Mouse (Mus musculus): ENCODE data around the gene Npdc1.

Gene Npdc1

DNA sequence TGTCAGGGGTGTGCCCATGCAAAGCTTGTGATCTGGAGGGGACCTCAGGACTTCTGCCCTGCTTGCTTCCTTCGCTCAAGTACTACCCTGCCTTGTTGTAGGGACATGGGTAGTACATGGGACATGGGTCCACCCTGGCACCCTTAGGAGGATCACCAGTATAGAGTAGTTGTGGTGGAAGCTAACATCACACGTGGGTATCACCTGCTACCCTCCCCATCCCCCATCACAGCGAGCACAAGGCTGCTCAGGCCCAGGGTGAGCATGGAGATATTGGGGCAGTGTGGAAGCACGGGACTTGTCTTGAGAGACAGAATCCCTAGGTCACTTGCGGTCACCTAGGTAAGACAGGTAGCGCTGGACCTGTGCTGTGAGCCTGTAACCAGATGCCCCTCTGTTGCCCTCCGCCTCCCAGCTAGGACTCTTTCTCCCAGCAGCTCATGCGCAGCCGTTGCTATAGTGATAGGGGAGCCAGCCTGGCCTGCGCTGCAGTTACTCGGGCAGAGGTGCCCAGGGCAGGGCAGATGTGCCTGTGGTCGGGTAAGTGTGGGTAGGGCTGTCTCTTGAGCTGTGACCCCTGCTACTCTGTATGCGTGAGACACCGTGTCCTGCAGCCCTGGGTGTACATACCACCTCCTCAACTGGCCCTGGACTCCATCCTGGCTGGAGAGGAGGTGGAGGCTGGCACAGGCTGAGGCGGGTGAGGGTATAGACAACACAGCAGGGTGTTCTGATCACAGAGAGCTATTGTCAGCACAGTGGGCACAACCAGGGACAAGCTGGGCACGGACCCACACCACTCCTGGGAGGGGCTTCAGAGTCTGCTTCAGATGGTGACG lies 31.5 kb downstream of the Npdc1 start:
- DNase-seq (ENCODE audit: low spot score in 2 of 2): peak in 1 of 2 experiments; percentile 16

DNA sequence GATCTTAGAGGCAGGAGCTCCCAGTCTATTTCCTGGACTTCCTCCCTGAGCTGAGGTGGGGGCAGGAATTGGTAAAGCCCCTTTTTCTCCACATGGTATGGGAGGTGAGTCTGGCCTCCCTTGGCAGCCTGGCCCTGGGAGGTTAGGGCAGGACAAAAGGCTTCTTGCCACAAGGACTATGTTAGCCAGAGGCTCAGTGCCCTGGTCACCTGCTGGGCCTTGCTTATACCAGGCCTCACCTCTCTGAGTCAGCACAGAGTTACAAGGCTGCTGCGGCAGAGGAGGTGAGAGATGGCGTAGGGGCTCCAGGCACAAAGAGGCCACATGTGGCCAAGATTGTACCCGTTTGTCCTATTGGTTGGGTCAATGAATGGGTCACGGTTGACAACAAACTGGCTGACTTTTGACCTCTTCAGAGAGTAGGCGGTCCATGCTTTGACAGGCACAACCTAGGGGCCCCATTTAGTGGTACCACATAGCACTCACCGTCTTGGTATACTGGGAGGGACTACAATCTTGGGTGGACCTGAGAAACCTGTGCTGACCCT lies 32.2 kb downstream of the Npdc1 start:
- no peak for DNase-seq (ENCODE audit: low spot score in 2 of 2)

DNA sequence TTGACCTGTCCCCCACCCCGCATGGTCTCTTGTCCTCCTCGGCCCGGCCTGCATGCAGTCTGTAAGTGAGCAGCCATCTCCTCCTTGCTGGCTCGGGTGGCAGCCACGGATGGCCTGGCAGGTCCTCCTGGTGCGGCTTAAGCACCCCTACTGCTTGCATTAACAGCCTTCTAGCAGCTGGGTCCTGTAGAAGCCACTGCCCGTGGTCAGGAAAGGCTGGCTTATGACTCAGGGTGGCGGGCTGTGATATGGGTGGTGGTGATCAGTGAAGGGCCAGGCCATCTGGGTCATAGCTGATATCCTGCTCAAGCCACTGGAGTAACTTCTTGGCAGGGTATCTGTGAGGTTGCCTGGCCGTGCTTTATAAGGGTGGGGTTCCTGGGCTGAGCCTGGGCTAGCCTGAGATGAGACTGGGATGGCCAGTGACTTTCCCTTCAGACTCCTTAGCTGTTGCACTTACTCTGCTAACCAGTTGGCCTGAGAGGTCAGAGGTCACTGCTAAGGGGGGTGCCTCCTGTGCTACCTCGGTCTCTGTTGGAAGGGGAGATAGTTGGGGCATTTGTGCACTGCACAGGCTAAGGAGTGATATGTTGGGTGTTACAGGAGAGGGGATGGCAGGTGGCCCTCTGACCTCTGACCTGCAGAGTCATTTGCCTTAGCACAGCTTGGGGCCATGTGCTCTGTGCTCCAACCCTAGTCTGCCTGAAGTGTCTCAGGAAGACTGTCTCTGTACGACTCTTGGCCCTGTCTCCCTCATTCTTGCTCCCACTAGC lies 33.4 kb downstream of the Npdc1 start:
- DNase-seq (ENCODE audit: low spot score in 2 of 2): peak in 1 of 2 experiments; percentile 15

DNA sequence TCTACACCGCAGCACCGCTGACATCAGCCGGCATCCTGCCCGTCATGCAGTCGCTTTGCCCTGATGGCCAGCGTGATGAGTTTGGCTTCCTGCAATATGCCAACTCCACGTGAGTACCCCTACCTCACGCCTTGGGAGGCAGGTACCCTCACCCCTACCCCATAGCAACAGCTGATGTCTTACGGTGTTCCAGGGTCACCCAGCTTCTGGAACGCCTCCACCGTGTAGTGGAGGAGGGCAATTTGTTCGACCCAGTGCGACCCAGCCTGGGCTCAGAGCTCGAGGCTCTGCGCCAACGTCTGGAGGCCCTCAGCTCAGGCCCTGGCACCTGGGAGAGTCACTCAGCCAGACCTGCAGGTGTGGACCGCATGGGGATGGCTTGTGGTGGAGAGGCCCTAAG lies 34.0 kb downstream of the Npdc1 start:
- no peak for DNase-seq (ENCODE audit: low spot score in 2 of 2)

DNA sequence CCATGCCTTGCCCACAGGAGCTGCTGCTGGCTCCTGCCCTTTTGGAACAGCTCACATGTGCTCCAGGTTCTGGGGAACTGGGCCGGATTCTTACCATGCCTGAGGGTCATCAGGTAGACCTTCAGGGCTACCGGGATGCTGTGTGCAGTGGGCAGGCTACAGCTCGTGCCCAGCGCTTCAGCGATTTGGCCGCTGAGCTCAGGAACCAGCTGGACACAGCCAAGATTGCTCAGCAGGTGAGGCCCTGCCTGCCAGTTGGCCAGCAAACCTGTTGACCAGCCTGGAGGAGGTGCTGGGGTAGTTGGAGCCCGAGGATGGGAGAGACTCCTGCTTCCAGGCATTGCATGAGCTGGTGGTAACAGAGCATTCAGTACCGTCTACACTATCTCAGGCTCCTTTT lies 35.1 kb downstream of the Npdc1 start:
- peak in 1 of 2 experiments; percentile 15 for DNase-seq (ENCODE audit: low spot score in 2 of 2)

DNA sequence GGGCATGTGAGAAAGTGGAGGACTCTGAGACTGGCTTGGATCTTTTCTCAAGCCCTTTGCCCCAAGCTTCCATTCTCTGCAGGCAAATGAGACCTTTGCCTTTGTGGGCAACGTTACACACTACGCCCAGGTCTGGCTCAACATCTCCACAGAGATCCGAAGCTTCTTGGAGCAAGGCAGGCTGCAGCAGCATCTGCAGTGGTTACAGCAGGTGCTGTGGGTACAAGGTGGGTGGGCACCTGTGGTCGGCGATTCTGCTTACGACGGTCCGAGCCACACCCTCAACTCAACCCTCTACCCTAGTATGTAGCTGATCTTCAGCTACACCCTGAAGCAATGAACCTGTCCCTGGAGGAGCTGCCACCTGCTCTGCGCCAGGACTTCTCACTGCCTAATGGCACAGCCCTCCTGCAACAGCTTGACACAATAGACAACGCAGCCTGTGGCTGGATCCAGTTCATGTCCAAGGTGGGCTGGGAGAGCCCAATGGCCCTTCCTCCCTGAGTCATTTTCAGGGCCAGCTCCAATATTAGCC lies 37.2 kb downstream of the Npdc1 start:
- DNase-seq (ENCODE audit: low spot score in 2 of 2): peak in 1 of 2 experiments; percentile 14

DNA sequence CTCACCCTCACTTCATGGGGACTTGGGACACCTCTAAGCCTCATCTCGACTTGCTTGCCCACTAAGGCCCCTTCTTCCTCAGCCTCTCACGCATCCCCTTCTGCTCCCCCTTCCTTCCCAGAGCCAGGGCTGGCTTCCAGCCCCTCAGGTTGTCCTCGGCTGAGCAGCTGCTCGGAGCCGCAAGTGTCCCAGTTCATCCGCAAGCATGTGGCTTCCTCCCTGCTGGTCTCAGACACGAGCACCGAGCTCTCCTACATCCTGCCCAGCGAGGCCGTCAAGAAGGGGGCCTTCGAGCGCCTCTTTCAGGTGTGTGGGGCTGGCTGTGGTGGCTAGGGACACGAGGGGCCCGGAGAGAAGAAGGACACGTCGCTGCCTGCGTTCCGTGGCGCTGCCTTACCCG lies 41.9 kb downstream of the Npdc1 start:
- DNase-seq (ENCODE audit: low spot score in 2 of 2): no peak

DNA sequence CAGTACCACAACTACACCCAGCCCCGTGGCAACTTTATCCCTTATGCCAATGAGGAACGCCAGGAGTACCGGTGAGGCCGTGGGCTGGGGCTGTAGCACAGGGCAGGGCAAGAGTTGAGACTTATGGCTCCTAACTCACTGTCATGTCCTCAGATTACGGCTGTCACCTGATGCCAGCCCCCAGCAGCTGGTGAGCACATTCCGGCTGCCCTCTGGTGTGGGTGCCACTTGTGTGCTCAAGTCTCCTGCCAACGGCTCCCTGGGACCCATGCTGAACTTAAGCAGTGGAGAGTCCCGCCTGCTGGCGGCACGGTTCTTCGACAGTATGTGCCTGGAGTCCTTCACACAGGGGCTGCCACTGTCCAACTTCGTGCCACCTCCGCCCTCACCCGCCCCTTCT lies 43.5 kb downstream of the Npdc1 start:
- no peak for DNase-seq (ENCODE audit: low spot score in 2 of 2)

DNA sequence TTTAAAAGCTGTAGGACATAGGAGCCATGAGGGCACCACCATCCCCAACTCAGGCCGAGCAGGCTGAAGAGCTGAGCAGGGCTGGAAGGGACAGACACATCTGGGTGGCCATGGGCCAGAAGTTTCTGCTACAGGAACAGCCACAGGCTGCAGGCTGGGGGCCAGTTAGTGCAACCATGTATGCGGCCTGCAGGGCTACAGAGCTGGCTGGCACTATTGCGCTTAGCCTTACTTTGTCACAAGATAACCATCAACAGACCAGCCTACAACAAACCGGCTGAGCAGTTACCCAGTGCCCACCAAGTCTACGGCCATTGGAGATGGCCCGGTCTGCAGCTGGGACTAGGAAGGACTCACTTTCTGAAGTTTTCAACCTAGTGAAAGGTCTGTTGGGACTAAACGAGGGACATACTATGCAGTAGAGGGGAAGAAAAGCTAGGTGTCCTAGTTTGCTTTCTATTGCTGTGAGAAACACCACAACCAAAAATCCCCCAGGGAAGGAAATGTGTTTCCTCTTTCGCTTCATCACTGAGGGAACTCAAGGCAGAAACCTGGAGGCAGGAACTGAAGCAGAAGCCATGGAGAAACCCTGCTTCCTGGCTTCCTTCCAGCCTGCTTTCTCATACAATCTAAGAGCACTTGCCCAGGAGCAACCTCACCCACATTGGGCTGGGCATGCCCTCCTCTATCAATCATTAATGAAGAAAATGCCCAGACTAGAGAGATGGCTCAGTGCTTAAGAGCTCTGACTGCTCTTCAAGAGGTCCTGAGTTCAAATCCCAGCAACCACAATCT lies 51.9 kb downstream of the Npdc1 start:
- DNase-seq (ENCODE audit: low spot score in 2 of 2): no peak

DNA sequence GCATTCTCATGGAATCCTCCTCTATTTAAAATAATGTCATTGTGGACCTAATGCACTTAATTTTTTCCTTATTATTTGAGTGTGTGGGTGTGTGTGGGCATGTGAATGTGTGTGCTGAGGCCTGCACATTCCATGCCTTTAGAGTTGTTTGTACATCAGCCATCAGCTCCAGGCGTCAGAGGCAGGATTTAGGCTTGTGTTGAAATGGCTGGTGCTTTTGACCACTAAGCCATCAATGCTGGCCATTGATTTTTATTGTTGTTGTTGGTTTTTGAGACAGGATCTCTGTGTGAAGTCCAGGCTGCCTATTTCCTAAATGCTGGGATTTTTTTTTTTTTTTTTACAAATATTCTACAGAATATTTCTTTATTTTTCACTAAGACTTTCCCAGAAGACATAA lies 53.8 kb downstream of the Npdc1 start:
- DNase-seq (ENCODE audit: low spot score in 2 of 2): no peak

DNA sequence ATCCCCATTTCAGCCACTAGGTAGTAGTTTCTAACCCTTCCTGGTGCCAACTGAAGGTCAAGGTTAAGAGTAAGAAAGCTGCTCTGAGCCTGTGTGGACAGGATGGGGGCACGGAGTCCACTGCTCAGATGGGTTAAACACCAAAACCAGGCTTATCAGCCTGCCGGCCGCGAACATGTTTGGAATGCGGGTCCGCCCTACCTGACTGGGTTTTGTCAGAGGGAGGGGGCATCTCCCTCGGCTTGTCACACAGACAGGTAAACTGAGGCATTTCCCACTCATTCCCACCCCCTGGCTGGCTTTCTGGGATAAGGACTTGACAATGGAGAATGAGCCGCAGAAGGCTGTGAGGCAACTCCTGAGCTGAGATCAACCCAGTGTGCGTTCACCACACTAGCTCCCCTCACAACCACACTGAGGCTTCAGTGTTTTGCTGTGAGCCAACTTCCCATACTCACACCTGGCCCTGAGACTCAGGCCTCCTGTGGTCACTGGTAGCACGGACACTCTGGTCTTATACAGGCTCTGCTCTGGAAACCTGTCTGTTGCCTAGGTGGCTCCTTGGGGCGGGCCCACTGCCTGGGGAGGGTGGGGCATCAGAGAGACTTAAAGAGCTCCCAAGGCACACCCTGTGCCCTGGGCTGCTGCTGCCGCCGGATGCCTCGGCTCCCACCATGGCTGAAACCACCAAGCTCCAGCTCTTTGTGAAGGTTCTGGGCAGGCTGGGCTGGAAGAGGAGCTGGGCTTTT lies 57.2 kb downstream of the Npdc1 start, which contains the start of gene Clic3:
Gene Clic3 (plus strand): TSS at position 634 of the 749 bp plus-strand sequence.
- no peak for DNase-seq (ENCODE audit: low spot score in 2 of 2)

DNA sequence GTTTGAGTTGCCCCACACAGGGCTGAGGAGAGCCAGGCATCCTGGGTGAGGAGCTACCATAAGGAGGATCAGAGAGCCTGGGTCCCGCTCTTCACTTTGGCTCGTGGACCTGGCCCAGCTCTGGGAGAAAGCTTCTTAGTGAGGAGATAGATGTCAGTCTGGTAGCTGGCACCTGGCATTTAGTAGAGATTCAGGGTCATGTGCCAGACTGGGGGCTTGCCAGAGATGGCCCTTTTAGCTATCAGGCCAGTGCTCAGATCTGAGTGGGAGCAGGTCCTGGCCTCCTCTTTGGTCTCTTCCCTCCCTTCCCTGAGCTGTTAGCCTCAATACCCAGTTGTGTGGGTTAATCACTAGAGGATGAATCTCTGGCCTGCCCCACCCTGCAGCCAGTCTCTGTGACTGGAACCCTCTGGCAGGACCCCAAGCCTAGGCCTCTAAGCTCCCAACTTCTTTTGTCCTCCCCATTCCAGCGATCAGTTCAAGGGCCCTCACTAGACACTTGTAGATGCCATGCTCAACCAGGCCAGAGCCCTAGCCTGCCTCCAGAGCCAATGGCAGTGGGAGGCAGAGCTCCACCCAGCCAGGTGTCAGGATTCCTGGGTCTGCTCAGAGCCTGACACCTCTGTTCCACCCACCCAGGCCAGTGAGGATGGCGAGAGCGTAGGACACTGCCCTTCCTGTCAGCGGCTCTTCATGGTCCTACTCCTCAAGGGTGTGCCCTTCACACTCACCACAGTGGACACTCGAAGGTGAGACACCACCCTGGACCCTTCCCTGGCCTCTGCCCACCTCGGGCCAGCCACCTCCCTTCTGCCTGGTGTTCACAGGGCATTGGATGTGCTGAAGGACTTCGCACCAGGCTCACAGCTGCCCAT lies 58.1 kb downstream of the Npdc1 start:
- DNase-seq (ENCODE audit: low spot score in 2 of 2): no peak

DNA sequence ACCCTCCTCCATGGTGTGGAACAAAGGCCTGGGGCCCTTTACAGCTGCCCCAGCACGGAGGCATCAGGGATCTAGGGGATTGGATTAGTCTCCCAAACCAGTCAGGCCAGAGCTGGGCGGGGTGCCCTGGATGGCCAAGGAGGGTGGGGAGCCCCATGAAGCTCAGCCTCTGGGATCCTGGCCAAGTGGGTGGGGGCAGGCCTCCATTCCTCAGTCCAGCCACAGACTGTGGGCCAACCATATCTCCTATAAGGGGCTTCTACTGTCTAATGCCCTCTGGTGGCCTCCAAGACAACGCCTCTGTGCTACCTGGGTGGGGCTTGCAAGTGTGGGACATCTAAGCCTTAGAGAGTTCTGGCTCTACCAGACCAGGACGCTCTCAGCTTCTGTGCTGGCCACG lies 59.8 kb downstream of the Npdc1 start:
- DNase-seq (ENCODE audit: low spot score in 2 of 2): peak; percentile 67 to 80
